Mouse (Mus musculus) left cerebral cortex, postnatal 36 days (tissue): ENCODE measurements around the gene Mus81. TPM values are rescaled to one million over a fixed set of nuclear protein-coding genes. Genes with fewer than 3 reads are reported as not detected.

Experiments
- DNase-seq, 2 experiments: peaks; one replicate each; pipeline ENCODE4 v3.0.0; 2021 to 2022; ENCODE audit warnings: low spot score in 2 of 2, mixed read lengths in 1 of 2
- intact Hi-C: fragments of 180-260 bp; cut with DNase I; formaldehyde crosslinking; loops from one replicate; pipeline ENCODE4 v1.15.1; 2025
- total RNA-seq, 2 experiments: library from RNA; stranded (reverse); gene quantifications; 2 replicates each; pipeline ENCODE4 v1.2.3; 2021

The Mus81 gene
- total RNA-seq, 2 experiments from 2014 or later, result 30.5 to 31.1 TPM

DNA sequence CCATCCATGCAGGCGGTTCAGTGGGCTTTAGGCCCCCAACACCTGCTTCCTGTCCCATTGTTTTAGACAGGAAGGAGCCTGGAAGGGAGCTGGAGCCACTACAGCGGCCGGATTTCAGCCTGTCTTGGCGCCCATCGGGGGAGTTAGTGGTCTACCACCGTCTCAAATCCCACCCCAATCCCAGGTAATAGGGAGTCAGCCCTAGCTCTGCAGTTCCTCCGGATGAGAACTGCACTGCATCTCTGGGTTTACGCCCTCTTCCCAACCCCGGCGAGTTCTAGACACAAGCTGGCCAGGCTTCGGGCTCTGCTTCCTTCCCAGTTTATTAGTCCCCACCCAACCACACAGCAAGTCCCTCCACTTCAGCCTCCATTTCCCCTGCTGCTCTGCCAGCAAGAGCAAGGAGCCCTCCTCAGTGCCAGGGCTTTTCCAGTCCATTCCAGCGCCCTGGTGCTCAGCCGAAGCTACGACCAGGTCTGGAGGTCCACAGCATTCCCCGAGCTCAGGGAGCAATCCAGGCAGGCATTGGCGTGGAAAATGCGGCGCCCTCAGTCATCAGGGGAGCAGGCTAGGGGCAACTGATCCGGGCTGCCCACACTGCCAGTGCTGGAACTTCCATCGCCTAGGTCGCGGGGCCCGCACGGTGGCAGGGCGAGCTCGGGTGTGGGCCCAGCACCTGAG lies 31.8 kb downstream of the Mus81 start:
- intact Hi-C loops, result loop anchor here (2.0 kb wide), 2 partner anchors 32 kb away; partner anchors contain the start of genes AI837181, Drap1 and Mus81
- DNase-seq, result no peak

DNA sequence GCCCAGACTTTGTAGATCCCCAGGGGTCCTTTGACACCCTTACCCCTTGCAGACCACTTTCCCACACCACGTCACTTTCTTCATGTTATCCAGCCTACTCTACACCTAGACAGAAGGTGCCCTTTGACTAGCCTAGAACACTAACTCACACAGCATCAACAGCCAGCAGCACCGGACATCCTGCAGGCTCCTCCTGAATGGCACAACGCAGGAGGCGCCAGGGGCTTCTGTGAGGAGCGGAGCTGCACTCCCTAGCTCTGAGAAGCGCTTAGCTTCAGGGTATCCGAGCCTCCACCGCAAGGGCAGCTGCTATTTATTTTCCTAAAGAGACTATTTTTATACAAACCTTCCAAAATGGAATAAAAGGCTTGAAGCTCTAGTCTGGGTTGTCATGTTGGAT lies 32.6 kb downstream of the Mus81 start:
- intact Hi-C loops, result no loop called here
- no peak for DNase-seq

DNA sequence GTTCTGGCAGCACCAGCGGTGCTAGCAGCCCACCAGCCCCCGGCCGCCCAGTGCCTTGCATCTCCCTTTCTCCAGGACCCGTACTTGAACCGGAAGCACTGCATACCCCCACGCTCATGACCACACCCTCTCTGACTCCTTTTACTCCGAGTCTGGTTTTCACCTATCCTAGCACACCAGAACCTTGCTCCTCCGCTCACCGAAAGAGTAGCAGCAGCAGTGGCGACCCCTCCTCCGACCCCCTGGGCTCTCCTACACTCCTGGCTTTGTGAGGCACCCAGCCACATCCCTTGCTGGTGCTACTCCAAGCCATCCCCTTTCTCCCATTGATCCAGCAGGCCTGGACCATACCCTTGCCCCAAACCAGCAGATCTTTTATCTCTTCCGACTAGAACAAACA lies 33.2 kb downstream of the Mus81 start:
- intact Hi-C loops, result no loop called here
- no peak for DNase-seq

DNA sequence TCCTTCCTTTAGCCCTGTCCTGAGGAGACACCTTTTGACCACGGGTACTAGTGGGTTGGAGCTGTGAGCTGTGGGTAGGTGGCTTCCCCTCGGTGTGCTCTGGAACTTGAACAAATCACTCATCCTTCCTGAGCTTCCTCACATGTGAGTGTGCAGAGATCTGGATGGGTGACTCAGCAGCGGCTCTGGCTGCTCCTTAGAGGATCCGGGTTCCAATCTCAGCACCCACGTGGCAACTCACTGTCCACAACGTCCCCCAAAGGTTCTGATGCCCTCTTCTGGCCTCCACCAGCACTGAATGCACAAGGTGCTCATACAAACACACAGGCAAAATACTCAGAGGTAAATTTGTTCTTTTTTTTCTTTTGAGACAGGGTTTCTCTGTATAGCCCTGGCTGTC lies 36.4 kb downstream of the Mus81 start:
- intact Hi-C loops, result no loop called here
- DNase-seq, result no peak

DNA sequence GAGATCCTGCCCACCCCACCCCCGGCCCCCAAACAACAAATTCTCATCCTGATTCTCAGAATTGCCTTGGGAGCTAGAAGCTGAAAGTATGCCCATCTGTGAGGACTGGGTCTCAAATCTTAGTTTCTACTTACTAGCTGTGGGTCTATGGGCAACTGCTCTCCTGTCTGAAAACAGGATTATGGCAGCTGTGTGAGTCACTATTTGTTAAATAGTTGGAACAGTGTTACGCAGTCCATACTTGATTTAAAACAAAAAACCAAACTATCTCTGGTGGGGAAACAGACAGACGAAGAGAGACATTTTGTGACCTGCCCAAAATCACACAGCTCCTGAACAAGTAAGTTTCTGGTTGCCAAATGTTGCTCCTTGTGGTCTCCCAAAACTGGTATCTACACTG lies 38.5 kb downstream of the Mus81 start:
- DNase-seq, result no peak
- intact Hi-C loops, result no loop called here

DNA sequence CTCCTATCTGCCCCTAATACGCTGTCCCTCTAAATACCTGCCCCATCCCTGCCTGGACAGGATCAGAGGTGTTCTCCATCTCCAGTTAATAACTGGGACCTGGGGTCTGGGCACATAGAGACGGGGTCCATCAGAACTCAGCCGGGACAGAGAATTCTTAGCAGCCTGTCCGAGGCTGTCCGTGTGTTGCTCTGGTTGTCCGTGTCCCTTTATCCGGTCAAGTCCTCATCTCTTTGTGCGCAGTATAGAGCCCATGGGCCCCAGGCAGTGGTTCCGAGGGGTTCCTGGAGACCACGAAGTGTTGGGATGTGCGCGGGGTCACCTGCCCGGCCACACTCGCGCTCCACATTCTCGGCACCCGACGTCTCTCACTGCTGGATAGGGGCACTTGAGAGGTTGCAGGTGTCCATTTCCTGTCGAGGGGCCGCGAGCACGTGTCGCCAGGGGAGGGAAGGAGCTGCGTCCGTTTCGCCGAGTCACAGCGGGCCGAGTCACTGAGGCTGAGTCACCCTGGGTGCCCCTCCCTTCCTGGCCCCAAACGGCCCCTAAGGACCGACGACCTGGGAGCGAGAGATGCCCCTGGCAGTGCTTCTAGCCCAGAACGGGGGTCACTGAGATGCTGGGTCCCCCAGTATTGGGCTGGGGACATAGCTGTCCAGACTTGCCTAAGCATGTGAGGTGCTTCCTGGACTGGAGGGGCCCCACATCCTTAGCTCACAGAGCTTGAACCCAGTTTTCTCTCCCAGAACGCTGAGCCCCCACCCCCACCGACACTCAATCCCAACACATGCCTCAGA lies 39.6 kb downstream of the Mus81 start:
- intact Hi-C loops, result no loop called here

DNA sequence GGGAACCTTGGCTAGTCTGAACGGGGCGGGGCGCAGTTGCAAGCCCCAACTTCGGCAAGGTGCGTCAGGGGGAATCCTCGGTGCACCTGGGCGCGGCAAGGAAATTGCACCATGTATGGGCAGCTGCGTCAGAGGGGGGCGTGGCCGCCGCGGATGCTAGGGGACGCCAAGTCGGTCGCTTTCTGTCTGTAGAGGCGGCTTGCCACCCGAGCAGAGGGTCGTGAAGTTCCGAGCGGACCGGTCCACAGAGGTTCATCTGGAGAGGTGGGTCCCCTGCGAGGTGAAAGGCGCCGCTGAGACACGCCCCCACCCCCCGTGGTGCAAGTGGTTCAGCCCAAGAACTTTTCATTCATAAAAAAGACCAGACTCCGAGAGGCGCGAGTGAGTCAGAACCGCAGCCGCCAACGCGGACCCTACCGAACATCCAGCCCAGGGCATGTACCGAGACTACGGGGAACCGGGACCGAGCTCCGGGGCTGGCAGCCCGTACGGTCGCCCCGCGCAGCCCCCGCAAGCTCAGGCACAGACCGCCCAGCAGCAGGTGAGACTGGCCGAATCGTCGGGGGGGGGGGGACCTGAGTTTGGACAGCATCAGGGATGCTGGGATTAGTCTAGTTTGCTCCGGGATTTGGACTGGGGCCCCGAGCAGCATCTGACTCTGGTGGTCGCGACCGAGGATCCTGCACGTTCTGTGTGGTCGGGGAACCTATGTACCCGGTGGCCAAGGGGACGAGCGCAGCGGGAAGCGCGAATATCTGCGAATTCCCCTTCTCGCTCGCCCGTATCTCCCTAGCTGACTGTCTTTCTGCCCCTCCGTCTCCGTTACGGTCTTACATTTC lies 40.5 kb downstream of the Mus81 start, which contains the start of gene Fosl1:
Fosl1 (plus strand) TSS at position 33 of the 839 bp plus-strand sequence.
- intact Hi-C loops, result no loop called here
- DNase-seq, result peak; percentile 70 to 75

More for the DNA sequence above, 39.6 kb downstream of the Mus81 start:
- DNase-seq, result no peak

DNA sequence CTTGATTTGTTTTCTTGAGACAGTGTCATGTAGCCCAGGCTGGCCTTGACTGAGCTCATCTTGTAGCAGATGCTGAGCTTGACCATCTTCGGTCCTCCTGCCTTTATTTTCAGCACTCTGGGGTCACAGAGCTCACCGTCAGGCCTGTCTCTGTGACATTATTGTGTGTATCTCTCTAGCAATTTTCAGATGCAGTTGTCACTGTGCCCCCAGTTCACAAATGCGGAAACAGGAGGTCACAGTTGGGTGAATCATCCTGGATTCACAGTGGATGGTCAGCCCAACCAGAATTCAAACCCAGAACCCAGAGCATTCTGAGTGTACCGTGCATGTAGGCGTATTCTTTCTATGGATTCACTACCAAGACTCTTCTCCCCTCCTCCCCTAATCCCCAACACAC lies 42.5 kb downstream of the Mus81 start:
- intact Hi-C loops, result no loop called here
- no peak for DNase-seq

DNA sequence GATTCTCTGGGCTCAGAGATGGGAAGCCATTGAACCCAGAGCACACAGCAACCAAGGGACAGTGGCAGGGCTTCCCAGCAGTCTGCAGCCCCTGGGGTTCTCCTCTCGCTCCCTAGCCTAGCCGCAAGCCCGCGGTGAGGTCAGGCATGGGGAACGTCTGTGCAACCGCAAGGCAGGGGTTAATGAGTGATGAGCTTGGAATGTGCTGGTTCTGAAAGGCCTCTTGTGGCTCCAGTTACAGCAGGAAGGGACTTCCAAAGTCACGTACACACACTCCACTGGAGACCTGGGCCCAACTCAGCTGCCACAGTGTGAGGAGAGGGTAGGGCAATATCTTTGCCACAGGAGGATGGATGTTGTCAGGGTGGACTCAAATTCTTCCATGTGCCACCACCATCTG lies 43.2 kb downstream of the Mus81 start:
- intact Hi-C loops, result no loop called here
- no peak for DNase-seq

DNA sequence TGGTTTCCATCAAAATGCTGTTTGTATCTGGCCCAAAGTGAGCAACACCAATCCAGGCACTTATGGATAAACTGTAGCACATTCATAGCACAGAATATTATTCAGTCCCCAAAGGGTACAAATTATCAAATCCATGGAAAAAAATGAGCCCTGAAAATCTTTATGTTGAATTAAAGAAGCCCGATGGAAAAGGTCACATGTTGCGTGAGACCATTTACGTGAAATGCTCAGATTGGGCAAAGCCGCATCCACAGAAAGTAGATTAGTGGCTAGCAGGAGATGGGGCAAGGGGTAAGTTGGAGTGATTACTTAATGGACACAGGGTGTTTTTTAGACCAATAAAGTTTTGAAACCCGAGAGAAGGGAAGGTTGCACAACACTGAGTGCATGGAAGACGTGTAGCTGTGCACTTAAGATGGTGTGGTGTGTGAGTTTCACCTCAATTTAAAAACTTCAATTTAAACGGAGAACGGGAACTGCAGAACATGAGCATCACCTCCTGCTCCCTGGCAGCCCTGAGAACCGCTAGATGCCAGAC lies 43.8 kb downstream of the Mus81 start:
- intact Hi-C loops, result no loop called here
- DNase-seq, result no peak

DNA sequence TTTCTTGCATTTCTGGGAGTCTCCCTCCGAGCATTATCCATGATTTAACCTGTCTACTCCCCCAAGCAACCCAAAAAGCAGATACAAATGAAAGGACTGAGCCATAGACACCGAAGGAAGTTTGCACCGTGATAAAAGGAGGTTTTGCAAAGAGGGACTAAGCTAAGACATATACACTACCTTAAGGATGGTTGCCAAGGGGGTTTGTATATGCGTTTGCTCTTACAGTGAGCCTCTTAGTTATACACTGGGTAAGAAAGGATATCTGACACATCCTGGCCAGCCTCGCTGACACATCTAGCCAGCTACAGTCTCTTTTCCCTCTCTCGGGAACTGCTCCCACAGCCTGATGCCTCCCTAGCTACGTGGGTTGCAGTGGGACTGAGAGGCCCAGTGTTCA lies 54.3 kb downstream of the Mus81 start:
- intact Hi-C loops, result no loop called here
- no peak for DNase-seq

DNA sequence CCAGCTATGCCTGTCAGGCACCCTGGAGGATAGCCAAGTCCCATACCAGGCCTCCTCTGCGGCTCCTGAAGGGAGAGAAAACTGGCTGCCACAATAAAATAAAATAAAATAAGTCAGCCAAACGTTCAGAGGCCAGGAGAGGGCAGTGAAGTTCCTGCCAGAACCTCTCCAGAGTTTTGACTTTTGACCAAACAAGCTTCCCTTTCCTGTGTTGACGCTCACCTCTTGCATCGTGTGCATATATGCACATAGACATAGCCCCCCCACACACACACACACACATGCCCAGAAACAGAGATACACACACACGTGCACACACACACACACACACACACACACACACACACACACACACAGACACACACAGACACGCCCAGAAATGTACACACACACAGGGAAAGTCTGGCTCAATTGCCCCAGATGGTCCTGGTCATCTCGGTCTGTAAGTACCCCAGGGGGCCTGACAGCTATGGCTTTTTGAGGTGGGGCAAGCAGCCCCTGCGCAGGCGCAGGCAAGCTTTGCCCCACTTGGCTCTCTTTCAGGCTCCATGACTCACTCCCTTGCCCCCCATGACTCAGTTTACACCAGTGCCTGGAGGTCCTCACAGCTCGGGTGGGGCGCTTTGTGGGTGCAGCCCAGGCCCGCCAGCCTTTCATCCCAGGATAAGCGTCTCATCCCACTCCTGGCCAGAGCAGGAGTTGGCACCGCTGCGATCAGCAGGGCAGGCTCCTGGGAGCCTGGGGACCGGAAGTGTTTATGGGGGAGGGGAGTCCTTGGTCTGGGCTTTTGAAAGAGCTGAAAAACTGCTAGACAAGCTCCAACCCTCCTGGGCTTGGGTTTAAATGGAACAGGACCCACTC lies 55.0 kb downstream of the Mus81 start:
- no peak for DNase-seq
- intact Hi-C loops, result no loop called here

Other genes with a start within 250 kb of the Mus81 start
- gene Pacs1, start 215.3 kb downstream of the Mus81 start, total RNA-seq, result 10 to 100 TPM; 62.0 to 63.1 TPM
- 100 to 1,000 TPM; 201 to 202 TPM for gene Sf3b2, start 192.9 kb downstream of the Mus81 start, total RNA-seq
- gene Gal3st3, start 190.1 kb downstream of the Mus81 start, total RNA-seq, result 10 to 100 TPM; 78.9 to 87.4 TPM
- gene Catsper1, start 152.7 kb downstream of the Mus81 start, total RNA-seq, result not detected
- 10 to 100 TPM; 20.8 to 35.6 TPM for gene Cst6, start 138.8 kb downstream of the Mus81 start, total RNA-seq
- 10 to 100 TPM; 20.5 to 24.2 TPM for gene Eif1ad, start 121.7 kb downstream of the Mus81 start, total RNA-seq
- 10 to 100 TPM; 74.3 to 83.3 TPM for gene Banf1, start 121.2 kb downstream of the Mus81 start, total RNA-seq
- 100 to 1,000 TPM in 1 of 2 experiments, 10 to 100 TPM in 1; 75.6 to 103 TPM for gene Sart1, start 99.7 kb downstream of the Mus81 start, total RNA-seq
- not detected for gene Tsga10ip, start 85.9 kb downstream of the Mus81 start, total RNA-seq
- gene Drap1, start 63.4 kb downstream of the Mus81 start, total RNA-seq, result 100 to 1,000 TPM; 245 to 260 TPM
- gene AI837181, start 63.3 kb downstream of the Mus81 start, total RNA-seq, result 10 to 100 TPM; 70.2 to 78.3 TPM
- gene Fosl1, start 40.9 kb downstream of the Mus81 start, total RNA-seq, result not detected
- 10 to 100 TPM; 28.5 to 31.7 TPM for gene Ccdc85b, start 30.5 kb downstream of the Mus81 start, total RNA-seq
- gene Fibp, start 27.8 kb downstream of the Mus81 start, total RNA-seq, result 10 to 100 TPM; 87.2 to 95.1 TPM
- gene Ctsw, start 19.9 kb downstream of the Mus81 start, total RNA-seq, result under 1 TPM in 1 of 2 experiments, not detected in 1; 0.86 TPM
- 10 to 100 TPM; 11.2 to 16.0 TPM for gene Efemp2, start 14.4 kb downstream of the Mus81 start, total RNA-seq
- gene Cfl1, start 2.1 kb upstream of the Mus81 start, total RNA-seq, result 1,000 to 10,000 TPM; 1,319 to 1,567 TPM
- gene 1700020D05Rik, start 15.4 kb upstream of the Mus81 start, total RNA-seq, result 10 to 100 TPM in 1 of 2 experiments, 1 to 10 TPM in 1; 2.7 to 11.0 TPM
- gene Snx32, start 22.1 kb upstream of the Mus81 start, total RNA-seq, result 10 to 100 TPM; 77.2 to 89.0 TPM
- not detected for gene Ovol1, start 72.2 kb upstream of the Mus81 start, total RNA-seq
- 1 to 10 TPM; 6.6 to 7.3 TPM for gene Ap5b1, start 79.6 kb upstream of the Mus81 start, total RNA-seq
- gene Rnaseh2c, start 113.5 kb upstream of the Mus81 start, total RNA-seq, result 10 to 100 TPM; 73.2 to 74.8 TPM
- gene Kat5, start 121.8 kb upstream of the Mus81 start, total RNA-seq, result 100 to 1,000 TPM in 1 of 2 experiments, 10 to 100 TPM in 1; 80.4 to 105 TPM
- 10 to 100 TPM; 18.1 to 19.8 TPM for gene Rela, start 149.1 kb upstream of the Mus81 start, total RNA-seq
- 10 to 100 TPM; 14.0 to 22.8 TPM for gene Sipa1, start 175.3 kb upstream of the Mus81 start, total RNA-seq
- gene Map3k11, start 200.3 kb upstream of the Mus81 start, total RNA-seq, result 10 to 100 TPM; 17.3 to 19.2 TPM
- gene Pcnx3, start 200.5 kb upstream of the Mus81 start, total RNA-seq, result 10 to 100 TPM; 66.1 to 83.1 TPM
- not detected for gene Kcnk7, start 216.0 kb upstream of the Mus81 start, total RNA-seq
- gene Ehbp1l1, start 237.9 kb upstream of the Mus81 start, total RNA-seq, result 10 to 100 TPM; 22.9 to 27.1 TPM
- gene Fam89b, start 241.3 kb upstream of the Mus81 start, total RNA-seq, result 10 to 100 TPM; 26.8 to 28.7 TPM